ENCODE assay signal across 23 mouse cellular contexts in the genomic region with DNA sequence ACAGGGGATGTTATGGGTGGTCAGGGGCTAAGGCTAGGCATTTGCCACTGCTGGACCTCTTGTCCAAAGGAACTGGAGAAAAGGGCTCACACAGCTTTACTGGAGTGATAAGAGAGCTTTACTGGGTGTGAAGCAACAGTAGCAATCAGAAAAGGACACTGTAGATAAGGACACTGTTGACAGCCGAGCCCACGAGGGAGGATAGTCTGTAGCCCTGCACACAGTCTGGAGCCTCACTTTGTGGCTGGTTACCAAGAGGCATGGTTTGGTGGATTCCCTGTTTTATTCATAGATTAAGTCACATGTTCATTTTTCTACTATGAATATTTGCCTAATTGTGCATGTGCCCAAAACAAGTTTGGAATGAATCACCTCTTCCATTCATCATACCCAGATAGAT. TPM values are rescaled to one million over a fixed set of nuclear protein-coding genes. Genes with fewer than 3 reads are reported as not detected.
DNase-seq lines count a peak whose midpoint lies in the region; ATAC-seq lines count a peak whose summit lies in the region.
"Had no signal": no experiment of that assay in that cellular context is flagged by ENCODE, and none has a peak within 500 bp of the region (broad histone marks: within the 10 kb centered on the region; RNA-seq: fewer than 3 reads in every experiment).

No protein-coding gene starts in this region.

- no peak overlapping the region for H3K27ac ChIP-seq in heart, embryonic 11.5 days (ENCODE audit: low read depth, low read length)
- H3K27ac ChIP-seq in liver, embryonic 12.5 days, result peak overlapping the region; percentile 71; the same call in 1 of the 2 replicates
- H3K27ac ChIP-seq: embryonic facial prominence, embryonic 10.5 days; hindbrain, embryonic 12.5 days; limb, embryonic 12.5 days; midbrain, embryonic 12.5 days; neural tube, embryonic 12.5 days had no signal

- H3K9ac ChIP-seq in heart, embryonic 11.5 days (ENCODE audit: low read depth, low read length), result no peak overlapping the region
- H3K9ac ChIP-seq in liver, embryonic 12.5 days, result peak overlapping the region; percentile 33; the same call in 1 of the 2 replicates
- H3K9ac ChIP-seq: hindbrain, embryonic 12.5 days; limb, embryonic 12.5 days; lung, embryonic 14.5 days; midbrain, embryonic 12.5 days; neural tube, embryonic 12.5 days had no signal

- no peak overlapping the region for H3K4me2 ChIP-seq in heart, embryonic 11.5 days
- peak overlapping the region; percentile 65 for H3K4me2 ChIP-seq in liver, embryonic 12.5 days
- H3K4me2 ChIP-seq: hindbrain, embryonic 12.5 days; limb, embryonic 12.5 days; lung, embryonic 14.5 days; midbrain, embryonic 12.5 days; neural tube, embryonic 12.5 days had no signal

- H3K27me3 ChIP-seq in heart, embryonic 11.5 days (ENCODE audit: control insufficient read depth, insufficient read depth, low read length), result no peaks in the 10 kb centered on the region
- H3K27me3 ChIP-seq in liver, embryonic 12.5 days (replicated peaks), result no peaks in the 10 kb centered on the region
- H3K27me3 ChIP-seq: hindbrain, embryonic 12.5 days; limb, embryonic 12.5 days; midbrain, embryonic 12.5 days; neural tube, embryonic 12.5 days had no signal

- H3K36me3 ChIP-seq in heart, embryonic 11.5 days (ENCODE audit: control insufficient read depth, insufficient read depth, low read length), result no peaks in the 10 kb centered on the region
- no peaks in the 10 kb centered on the region for H3K36me3 ChIP-seq in liver, embryonic 12.5 days
- H3K36me3 ChIP-seq: embryonic facial prominence, embryonic 10.5 days; hindbrain, embryonic 12.5 days; limb, embryonic 12.5 days; midbrain, embryonic 12.5 days; neural tube, embryonic 12.5 days had no signal

- no peak overlapping the region for H3K4me3 ChIP-seq in heart, embryonic 11.5 days (ENCODE audit: low read depth, low read length)
- 0 out of 2 replicates have a peak overlapping the region, but pooled peaks have one; percentile 5 for H3K4me3 ChIP-seq in liver, embryonic 12.5 days
- H3K4me3 ChIP-seq: embryonic facial prominence, embryonic 10.5 days; hindbrain, embryonic 12.5 days; limb, embryonic 12.5 days; midbrain, embryonic 12.5 days; neural tube, embryonic 12.5 days had no signal

- no peak for DNase-seq in heart, adult 11 months
- DNase-seq in retina, postnatal 1 day, result no peak
- no peak for DNase-seq in neural tube, embryonic 10.5 days (ENCODE audit: extremely low spot score, low spot score)
- DNase-seq in thymus, postnatal 25 days, result no peak
- DNase-seq: cerebellum, adult 8-10 months; gastrocnemius, postnatal 36 days; heart, postnatal 10 days; kidney, adult 9 months; kidney, postnatal 25 days; lung, embryonic 14.5 days; lung, postnatal 4 days; right cerebral cortex, postnatal 14 days had no signal

- ATAC-seq in heart, embryonic 11.5 days (replicated peaks; ENCODE audit: insufficient number of reproducible peaks, low FRiP score, low TSS enrichment), result peak; percentile 71
- peak; percentile 76 for ATAC-seq in common myeloid progenitor, adult 5-6 weeks (replicated peaks; ENCODE audit: low read depth, poor library complexity, severe bottlenecking)
- peak; percentile 90 for ATAC-seq in liver, embryonic 12.5 days
- peak; percentile 88 for ATAC-seq in megakaryocyte progenitor cell, adult 5-6 weeks (replicated peaks; ENCODE audit: poor library complexity)
- ATAC-seq: forebrain, embryonic 14.5 days had no signal

- no peaks in the 10 kb centered on the region for H3K4me1 ChIP-seq in heart, embryonic 11.5 days (ENCODE audit: control insufficient read depth, insufficient read depth, low read length)
- peaks cover 75% of the 10 kb centered on the region for H3K4me1 ChIP-seq in liver, embryonic 12.5 days
- H3K4me1 ChIP-seq: embryonic facial prominence, embryonic 10.5 days; hindbrain, embryonic 12.5 days; limb, embryonic 12.5 days; midbrain, embryonic 12.5 days; neural tube, embryonic 12.5 days had no signal

- 6% methylated on average over 2 of the region's 2 CpGs for WGBS in heart, embryonic 11.5 days (ENCODE audit: insufficient replicate concordance)
- 2% methylated on average over 2 of the region's 2 CpGs for WGBS in liver, embryonic 12.5 days (ENCODE audit: insufficient replicate concordance)

- H3K9me3 ChIP-seq in heart, embryonic 11.5 days (replicated peaks; ENCODE audit: control insufficient read depth, low read length), result no peaks in the 10 kb centered on the region
- no peaks in the 10 kb centered on the region for H3K9me3 ChIP-seq in liver, embryonic 12.5 days (replicated peaks)
- H3K9me3 ChIP-seq: embryonic facial prominence, embryonic 10.5 days; hindbrain, embryonic 12.5 days; limb, embryonic 12.5 days; midbrain, embryonic 12.5 days; neural tube, embryonic 12.5 days had no signal

RNA-seq across cellular contexts. Expression of a gene that starts 11.8 kb away (rescaled TPM):
- 181 and 200 TPM in 2 replicates for polyA plus RNA-seq in heart, embryonic 11.5 days (2014; fragmentation: Nextera tagmentation; extraction: Ambion mirVana)
- 557 and 630 TPM in 2 replicates for total RNA-seq in common myeloid progenitor, adult 5-6 weeks (2017)
- polyA plus RNA-seq in liver, embryonic 12.5 days (2016; fragmentation: Nextera tagmentation; extraction: Ambion mirVana), result 377 and 389 TPM in 2 replicates
- total RNA-seq in megakaryocyte progenitor cell, adult 5-6 weeks (2015), result 433 and 507 TPM in 2 replicates
- 455 and 508 TPM in 2 replicates for total RNA-seq in megakaryocyte progenitor cell, adult 5-6 weeks (2017)

RNA-seq across cellular contexts. Expression of a gene that starts 21.9 kb away (rescaled TPM):
- polyA plus RNA-seq in heart, embryonic 11.5 days (2014; fragmentation: Nextera tagmentation; extraction: Ambion mirVana), result 234 and 249 TPM in 2 replicates
- 110 and 134 TPM in 2 replicates for total RNA-seq in common myeloid progenitor, adult 5-6 weeks (2017)
- 123 and 127 TPM in 2 replicates for polyA plus RNA-seq in liver, embryonic 12.5 days (2016; fragmentation: Nextera tagmentation; extraction: Ambion mirVana)
- 160 and 172 TPM in 2 replicates for total RNA-seq in megakaryocyte progenitor cell, adult 5-6 weeks (2015)
- total RNA-seq in megakaryocyte progenitor cell, adult 5-6 weeks (2017), result 108 and 165 TPM in 2 replicates

RNA-seq across cellular contexts. Expression of a gene that starts 32.6 kb away (rescaled TPM):
- 0.58 and 1.1 TPM in 2 replicates for polyA plus RNA-seq in heart, embryonic 11.5 days (2014; fragmentation: Nextera tagmentation; extraction: Ambion mirVana)
- total RNA-seq in common myeloid progenitor, adult 5-6 weeks (2017), result not detected in 2 replicates
- polyA plus RNA-seq in liver, embryonic 12.5 days (2016; fragmentation: Nextera tagmentation; extraction: Ambion mirVana), result 0.41 and 0.61 TPM in 2 replicates
- total RNA-seq in megakaryocyte progenitor cell, adult 5-6 weeks (2015), result not detected in 2 replicates
- total RNA-seq in megakaryocyte progenitor cell, adult 5-6 weeks (2017), result not detected in 2 replicates
- total RNA-seq: monocyte, adult 5-6 weeks had no signal
